26 mouse cellular contexts compared by ENCODE assay signal in the genomic region with DNA sequence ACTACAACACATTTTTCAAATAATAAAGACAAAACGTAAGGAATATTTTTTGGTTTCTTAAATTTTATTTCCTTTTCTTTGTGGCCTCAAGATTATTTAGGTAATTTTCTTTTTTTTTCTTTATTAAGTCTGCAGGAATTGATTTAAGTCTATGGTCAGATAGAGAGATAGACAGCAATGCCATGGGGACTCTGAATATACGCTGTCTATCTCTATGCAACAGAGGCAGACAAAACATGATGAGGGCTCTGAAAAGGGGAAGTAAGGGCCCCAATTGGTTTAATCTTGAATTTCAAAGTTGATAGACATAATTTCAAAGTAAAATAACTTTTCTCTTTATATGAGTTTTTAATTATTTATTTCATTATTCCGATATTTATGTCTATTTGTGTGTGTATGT.
"Had no signal": no experiment of that assay in that cellular context is flagged by ENCODE, and none has a peak within 500 bp of the region (broad histone marks: within the 10 kb centered on the region; RNA-seq: fewer than 3 reads in every experiment).

No protein-coding gene starts in this region.

- ATAC-seq: forebrain, embryonic 14.5 days; forebrain, embryonic 15.5 days; forebrain, embryonic 16.5 days; forebrain, postnatal 0 days had no signal

- DNase-seq: cerebellum, postnatal 10 days; cerebellum, postnatal 14 days; cerebellum, postnatal 25 days; cerebellum, postnatal 36 days; embryo, embryonic 11 days; forebrain, postnatal 0 days; gastrocnemius, adult 2 months; gastrocnemius, postnatal 10 days; gastrocnemius, postnatal 14 days; gastrocnemius, postnatal 25 days; gastrocnemius, postnatal 36 days; heart, adult 11 months; heart, adult 18-20 months; heart, adult 2 months had no signal

- H3K27me3 ChIP-seq: embryonic facial prominence, embryonic 12.5 days; embryonic facial prominence, embryonic 13.5 days; embryonic facial prominence, embryonic 15.5 days; forebrain, embryonic 12.5 days; forebrain, embryonic 15.5 days had no signal

- H3K36me3 ChIP-seq: embryonic facial prominence, embryonic 10.5 days; embryonic facial prominence, embryonic 12.5 days; embryonic facial prominence, embryonic 13.5 days; embryonic facial prominence, embryonic 15.5 days; forebrain, embryonic 10.5 days; forebrain, embryonic 12.5 days; forebrain, embryonic 15.5 days; heart, embryonic 10.5 days had no signal

- H3K9me3 ChIP-seq: embryonic facial prominence, embryonic 10.5 days; embryonic facial prominence, embryonic 12.5 days; embryonic facial prominence, embryonic 13.5 days; embryonic facial prominence, embryonic 15.5 days; forebrain, embryonic 10.5 days; forebrain, embryonic 12.5 days; forebrain, embryonic 15.5 days; heart, embryonic 10.5 days had no signal

- H3K4me1 ChIP-seq: embryonic facial prominence, embryonic 15.5 days; forebrain, embryonic 15.5 days; heart, embryonic 10.5 days had no signal

- H3K4me2 ChIP-seq: embryonic facial prominence, embryonic 12.5 days; embryonic facial prominence, embryonic 13.5 days; embryonic facial prominence, embryonic 15.5 days; forebrain, embryonic 12.5 days; forebrain, embryonic 15.5 days; heart, embryonic 11.5 days had no signal

- H3K9ac ChIP-seq: embryonic facial prominence, embryonic 12.5 days; embryonic facial prominence, embryonic 13.5 days; embryonic facial prominence, embryonic 15.5 days; forebrain, embryonic 12.5 days; forebrain, embryonic 15.5 days; forebrain, postnatal 0 days had no signal

- H3K27ac ChIP-seq: embryonic facial prominence, embryonic 10.5 days; embryonic facial prominence, embryonic 12.5 days; embryonic facial prominence, embryonic 13.5 days; embryonic facial prominence, embryonic 15.5 days; forebrain, embryonic 10.5 days; forebrain, embryonic 12.5 days; forebrain, embryonic 15.5 days; gastrocnemius, adult 2 months; heart, adult 2 months; heart, embryonic 10.5 days had no signal

- H3K4me3 ChIP-seq: embryonic facial prominence, embryonic 10.5 days; embryonic facial prominence, embryonic 12.5 days; embryonic facial prominence, embryonic 13.5 days; embryonic facial prominence, embryonic 15.5 days; erythroblast, embryonic 14.5 days; forebrain, embryonic 10.5 days; forebrain, embryonic 12.5 days; forebrain, embryonic 15.5 days; gastrocnemius, adult 2 months; heart, adult 2 months; heart, embryonic 10.5 days had no signal
